Mouse (Mus musculus) brain, embryonic 14.5 days (tissue): ENCODE data around the gene Ncoa6.

ENCODE experiments used
- CTCF ChIP-seq: fragments of 200-500 bp; IDR thresholded peaks from 2 replicates; pipeline ENCODE4 v1.5.1; 2012; ENCODE audit warnings: inconsistent platforms, mild to moderate bottlenecking, moderate library complexity, borderline replicate concordance; ENCODE audit not compliant: insufficient read depth, insufficient read length; ENCODE audit errors: extremely low read depth
- POLR2A ChIP-seq: fragments of 200-500 bp; IDR thresholded peaks from 2 replicates; pipeline ENCODE4 v1.6.1; 2012; ENCODE audit warnings: mild to moderate bottlenecking, inconsistent platforms, borderline replicate concordance; ENCODE audit not compliant: poor library complexity, insufficient read depth, insufficient read length, severe bottlenecking; ENCODE audit errors: extremely low read depth

- TF ChIP-seq CTCF (no peak), POLR2A (no peak)
Measured at GRCm38 (mm10) chr2:155442916-155443315, 30.8 kb downstream of the Ncoa6 start.
